In the genomic region with DNA sequence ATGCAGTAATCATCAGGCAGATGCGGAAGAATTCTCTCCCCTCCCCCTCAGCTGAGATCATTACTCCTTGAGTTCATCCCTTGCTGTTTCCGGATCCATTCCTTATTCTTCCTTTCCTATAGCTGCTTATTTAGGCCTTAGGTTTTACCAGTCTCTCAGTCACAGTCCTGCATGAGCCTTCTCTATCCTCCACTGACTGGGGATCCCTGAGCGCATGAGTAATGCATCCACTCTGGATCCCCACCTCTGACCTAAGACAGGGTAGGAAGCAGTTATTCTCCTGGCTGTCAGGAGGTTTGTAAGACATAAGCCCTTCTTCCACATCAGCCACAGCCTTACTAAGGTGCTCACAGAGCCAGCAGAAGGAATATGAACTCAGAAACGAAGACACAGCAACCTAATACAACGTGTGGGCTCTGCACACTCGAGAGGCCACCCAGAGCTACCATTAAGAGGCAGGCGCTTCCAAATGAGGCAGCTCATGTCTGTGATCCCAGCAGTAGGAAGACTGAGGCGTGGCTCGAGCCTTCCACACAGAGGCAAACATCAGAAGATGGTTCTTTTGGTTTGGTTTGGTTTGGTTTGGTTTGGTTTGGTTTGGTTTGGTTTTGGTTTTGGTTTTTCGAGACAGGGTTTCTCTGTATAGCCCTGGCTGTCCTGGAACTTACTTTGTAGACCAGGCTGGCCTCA, we compare ENCODE assay signal across 15 mouse cellular contexts. TPM values are rescaled to one million over a fixed set of nuclear protein-coding genes. Genes with fewer than 3 reads are reported as not detected.
DNase-seq lines count a peak whose midpoint lies in the region; ATAC-seq and TF ChIP-seq lines count a peak whose summit lies in the region.
"Had no signal": no experiment of that assay in that cellular context is flagged by ENCODE, and none has a peak within 500 bp of the region (broad histone marks: within the 10 kb centered on the region; RNA-seq: fewer than 3 reads in every experiment).

No protein-coding gene starts in this region.

- H3K4me2 ChIP-seq in lung, embryonic 14.5 days, result no peak overlapping the region
- no peak overlapping the region; the same call in 1 of the 2 replicates for H3K4me2 ChIP-seq in embryonic facial prominence, embryonic 15.5 days (replicated peaks)
- no peak overlapping the region for H3K4me2 ChIP-seq in hindbrain, embryonic 14.5 days (replicated peaks)
- H3K4me2 ChIP-seq: liver, embryonic 12.5 days had no signal

- TF ChIP-seq CTCF in lung, embryonic 14.5 days (IDR thresholded peaks at IDR 0.05; ENCODE audit: low read depth), result no peak
- no peak for TF ChIP-seq CTCF in small intestine, adult 2 months (IDR thresholded peaks at IDR 0.05; ENCODE audit: extremely low read depth, insufficient read length, insufficient replicate concordance, low read depth, low read length)

- H3K4me3 ChIP-seq in lung, embryonic 14.5 days (ENCODE audit: low read depth, low read length), result no peak overlapping the region
- H3K4me3 ChIP-seq in embryonic facial prominence, embryonic 15.5 days (replicated peaks), result no peak overlapping the region
- H3K4me3 ChIP-seq in small intestine, adult 2 months (ENCODE audit: low read depth, low read length), result no peak overlapping the region
- H3K4me3 ChIP-seq in hindbrain, embryonic 14.5 days (replicated peaks; ENCODE audit: low read length), result no peak overlapping the region
- H3K4me3 ChIP-seq: heart, adult 2 months; left cerebral cortex, adult 2 months; liver, embryonic 12.5 days; midbrain, embryonic 12.5 days had no signal

- H3K9ac ChIP-seq in lung, embryonic 14.5 days, result no peak overlapping the region
- H3K9ac ChIP-seq in embryonic facial prominence, embryonic 15.5 days, result no peak overlapping the region
- no peak overlapping the region for H3K9ac ChIP-seq in hindbrain, embryonic 14.5 days
- H3K9ac ChIP-seq: liver, embryonic 12.5 days; midbrain, embryonic 12.5 days had no signal

- H3K36me3 ChIP-seq in lung, embryonic 14.5 days (ENCODE audit: insufficient read depth), result peaks cover 4% of the 10 kb centered on the region; the same call in 1 of the 2 replicates
- H3K36me3 ChIP-seq in embryonic facial prominence, embryonic 15.5 days, result no peaks in the 10 kb centered on the region
- no peaks in the 10 kb centered on the region for H3K36me3 ChIP-seq in small intestine, adult 2 months (ENCODE audit: control insufficient read depth, insufficient read depth, low read length)
- no peaks in the 10 kb centered on the region for H3K36me3 ChIP-seq in hindbrain, embryonic 14.5 days (replicated peaks; ENCODE audit: control insufficient read depth, insufficient read depth)
- H3K36me3 ChIP-seq: liver, embryonic 12.5 days; midbrain, embryonic 12.5 days had no signal

- H3K27ac ChIP-seq in lung, embryonic 14.5 days (ENCODE audit: low read depth), result peak overlapping the region; percentile 10; the same call in 1 of the 2 replicates
- peak overlapping the region; percentile 96 for H3K27ac ChIP-seq in embryonic facial prominence, embryonic 15.5 days (replicated peaks)
- peak overlapping the region; percentile 32 for H3K27ac ChIP-seq in small intestine, adult 2 months (ENCODE audit: insufficient read depth, low read depth, low read length)
- H3K27ac ChIP-seq in hindbrain, embryonic 14.5 days, result no peak overlapping the region
- H3K27ac ChIP-seq: heart, adult 2 months; left cerebral cortex, adult 2 months; liver, embryonic 12.5 days; midbrain, embryonic 12.5 days had no signal

- WGBS in lung, embryonic 14.5 days, result 57% methylated on average over 10 of the region's 10 CpGs
- 59% methylated on average over 10 of the region's 10 CpGs for WGBS in embryonic facial prominence, embryonic 15.5 days
- WGBS in small intestine, adult 2 months, result 76% methylated on average over 10 of the region's 10 CpGs
- 77% methylated on average over 10 of the region's 10 CpGs for WGBS in hindbrain, embryonic 14.5 days

- H3K27me3 ChIP-seq in lung, embryonic 14.5 days (ENCODE audit: insufficient read depth, low read length), result no peaks in the 10 kb centered on the region
- no peaks in the 10 kb centered on the region for H3K27me3 ChIP-seq in embryonic facial prominence, embryonic 15.5 days
- H3K27me3 ChIP-seq in small intestine, adult 2 months (ENCODE audit: control insufficient read depth, insufficient read depth, low read length), result no peaks in the 10 kb centered on the region
- H3K27me3 ChIP-seq in hindbrain, embryonic 14.5 days (ENCODE audit: control insufficient read depth, insufficient read depth, low read length), result peaks cover 3% of the 10 kb centered on the region; the same call in 1 of the 2 replicates

- no peak for TF ChIP-seq POLR2A in small intestine, adult 2 months (IDR thresholded peaks at IDR 0.05; ENCODE audit: low read depth, low read length)

- DNase-seq in embryo, embryonic 10 days (ENCODE audit: low spot score), result peak; percentile 34
- DNase-seq in embryo, embryonic 11 days, result no peak
- no peak for DNase-seq in lung, embryonic 14.5 days
- no peak for DNase-seq in lung, postnatal 4 days
- no peak for DNase-seq in testis, postnatal 10 days (ENCODE audit: low spot score)
- DNase-seq in hindbrain, embryonic 14.5 days (ENCODE audit: low spot score), result no peak
- DNase-seq: heart, adult 2 months; heart, postnatal 14 days; thymus, postnatal 36 days had no signal

- no peaks in the 10 kb centered on the region for H3K9me3 ChIP-seq in lung, embryonic 14.5 days (ENCODE audit: low read depth, low read length)
- H3K9me3 ChIP-seq in embryonic facial prominence, embryonic 15.5 days (replicated peaks), result no peaks in the 10 kb centered on the region
- H3K9me3 ChIP-seq in hindbrain, embryonic 14.5 days (ENCODE audit: control insufficient read depth, low read length), result no peaks in the 10 kb centered on the region
- H3K9me3 ChIP-seq: liver, embryonic 12.5 days; midbrain, embryonic 12.5 days had no signal

- ATAC-seq in lung, embryonic 14.5 days (ENCODE audit: insufficient read depth), result no peak
- no peak for ATAC-seq in embryonic facial prominence, embryonic 15.5 days (ENCODE audit: insufficient number of reproducible peaks, low FRiP score, low TSS enrichment, low read depth)
- no peak for ATAC-seq in hindbrain, embryonic 14.5 days (ENCODE audit: low FRiP score)
- ATAC-seq: inflammation-experienced regulatory T-cells, adult 6 months; liver, embryonic 12.5 days had no signal

- peaks cover 30% of the 10 kb centered on the region for H3K4me1 ChIP-seq in lung, embryonic 14.5 days (ENCODE audit: insufficient read depth)
- peaks cover 48% of the 10 kb centered on the region for H3K4me1 ChIP-seq in embryonic facial prominence, embryonic 15.5 days
- peaks cover 57% of the 10 kb centered on the region for H3K4me1 ChIP-seq in small intestine, adult 2 months (ENCODE audit: control insufficient read depth, insufficient read depth, insufficient read length, low read length)
- H3K4me1 ChIP-seq in hindbrain, embryonic 14.5 days (replicated peaks; ENCODE audit: control insufficient read depth, insufficient read depth, low read length), result peaks cover 25% of the 10 kb centered on the region

RNA-seq across cellular contexts. Expression of a gene that starts 38.3 kb away (rescaled TPM):
- 34.7 and 41.0 TPM in 2 replicates for polyA plus RNA-seq in lung, embryonic 14.5 days (2014; fragmentation: Nextera tagmentation; extraction: Ambion mirVana)
- polyA plus RNA-seq in embryonic facial prominence, embryonic 15.5 days (2015; fragmentation: Nextera tagmentation; extraction: Ambion mirVana), result 23.4 and 25.9 TPM in 2 replicates
- 13.3 and 24.9 TPM in 2 replicates for polyA plus RNA-seq in small intestine, adult 2 months (2012; rRNA removed)
- 6.0 and 6.8 TPM in 2 replicates for polyA plus RNA-seq in hindbrain, embryonic 14.5 days (2014; fragmentation: Nextera tagmentation; extraction: Ambion mirVana)
